ENCODE assay signal across 8 mouse cellular contexts in genomic region chrX:36991694-36992093, GRCm38 (mm10). TPM values are rescaled to one million over a fixed set of nuclear protein-coding genes. Genes with fewer than 3 reads are reported as not detected.
DNase-seq lines count a peak whose midpoint lies in the region; ATAC-seq and TF ChIP-seq lines count a peak whose summit lies in the region.

TSS of gene Sept6 (minus strand) at chrX:36991794.

- 71% methylated on average over 2 of the region's 2 CpGs for WGBS in kidney, embryonic 15.5 days
- 83% methylated on average over 2 of the region's 2 CpGs for WGBS in kidney, adult 2 months
- WGBS in forebrain, embryonic 15.5 days: 78% methylated on average over 2 of the region's 2 CpGs
- WGBS in limb, embryonic 11.5 days: 93% methylated on average over 2 of the region's 2 CpGs

- H3K4me1 ChIP-seq in kidney, embryonic 15.5 days: 0 out of 2 replicates have a peak, but pooled peaks cover 3% of the 10 kb centered on the region
- no peaks in the 10 kb centered on the region for H3K4me1 ChIP-seq in kidney, adult 2 months (ENCODE audit: control insufficient read depth, insufficient read depth, low read length)
- H3K4me1 ChIP-seq in forebrain, embryonic 15.5 days: 0 out of 2 replicates have a peak, but pooled peaks cover 6% of the 10 kb centered on the region
- H3K4me1 ChIP-seq in limb, embryonic 11.5 days (ENCODE audit: control insufficient read depth, insufficient read depth, low read length): no peaks in the 10 kb centered on the region

- H3K9me3 ChIP-seq in kidney, embryonic 15.5 days (replicated peaks): no peaks in the 10 kb centered on the region
- H3K9me3 ChIP-seq in forebrain, embryonic 15.5 days: no peaks in the 10 kb centered on the region
- H3K9me3 ChIP-seq in limb, embryonic 11.5 days (ENCODE audit: control insufficient read depth, low read length): no peaks in the 10 kb centered on the region

- no peak for TF ChIP-seq POLR2A in kidney, adult 2 months (IDR thresholded peaks at IDR 0.05; ENCODE audit: low read depth, low read length)

- no peak within 1 kb of the TSS for H3K9ac ChIP-seq in kidney, embryonic 15.5 days
- H3K9ac ChIP-seq in forebrain, embryonic 15.5 days (replicated peaks): no peak within 1 kb of the TSS
- no peak within 1 kb of the TSS for H3K9ac ChIP-seq in limb, embryonic 11.5 days (ENCODE audit: low read length)

- H3K36me3 ChIP-seq in kidney, embryonic 15.5 days: no peaks in the 10 kb centered on the region
- H3K36me3 ChIP-seq in kidney, adult 2 months (ENCODE audit: control insufficient read depth, insufficient read depth, low read length): no peaks in the 10 kb centered on the region
- no peaks in the 10 kb centered on the region for H3K36me3 ChIP-seq in forebrain, embryonic 15.5 days
- H3K36me3 ChIP-seq in limb, embryonic 11.5 days (ENCODE audit: control insufficient read depth, insufficient read depth, low read length): no peaks in the 10 kb centered on the region

- no peak for ATAC-seq in kidney, embryonic 15.5 days (replicated peaks; ENCODE audit: low FRiP score)
- no peak for ATAC-seq in forebrain, embryonic 15.5 days (replicated peaks)
- no peak for ATAC-seq in limb, embryonic 11.5 days (ENCODE audit: insufficient number of reproducible peaks, low FRiP score, low TSS enrichment, low read depth)

- no peak for DNase-seq in kidney, adult 2 months
- DNase-seq in adrenal gland, adult 8-10 months: no peak
- DNase-seq in limb, embryonic 11.5 days (ENCODE audit: low spot score): no peak
- DNase-seq in frontal cortex, postnatal 10 days (ENCODE audit: low spot score in 2 of 2): no peak
- no peak for DNase-seq in lung, postnatal 4 days
- no peak for DNase-seq in thymus, postnatal 10 days (ENCODE audit: low spot score in 2 of 2)

- TF ChIP-seq CTCF in kidney, adult 2 months (conservative IDR thresholded peaks at IDR 0.05; ENCODE audit: insufficient read depth, insufficient read length, low read depth, low read length): no peak

- no peak within 1 kb of the TSS for H3K4me2 ChIP-seq in kidney, embryonic 15.5 days
- no peak within 1 kb of the TSS for H3K4me2 ChIP-seq in forebrain, embryonic 15.5 days (replicated peaks)
- no peak within 1 kb of the TSS for H3K4me2 ChIP-seq in limb, embryonic 11.5 days (ENCODE audit: low read depth, severe bottlenecking)

- H3K27me3 ChIP-seq in kidney, embryonic 15.5 days: no peaks in the 10 kb centered on the region
- H3K27me3 ChIP-seq in kidney, adult 2 months (replicated peaks; ENCODE audit: control insufficient read depth, insufficient read depth, low read length): no peaks in the 10 kb centered on the region
- H3K27me3 ChIP-seq in forebrain, embryonic 15.5 days: no peaks in the 10 kb centered on the region
- H3K27me3 ChIP-seq in limb, embryonic 11.5 days (ENCODE audit: control insufficient read depth, insufficient read depth, low read length): no peaks in the 10 kb centered on the region

- H3K4me3 ChIP-seq in kidney, embryonic 15.5 days (replicated peaks): no peak within 1 kb of the TSS
- H3K4me3 ChIP-seq in kidney, adult 2 months (ENCODE audit: insufficient read depth, low read depth, low read length): no peak within 1 kb of the TSS
- no peak within 1 kb of the TSS for H3K4me3 ChIP-seq in forebrain, embryonic 15.5 days
- H3K4me3 ChIP-seq in limb, embryonic 11.5 days (ENCODE audit: low read depth, low read length): no peak within 1 kb of the TSS

- H3K27ac ChIP-seq in kidney, embryonic 15.5 days: no peak within 1 kb of the TSS
- no peak within 1 kb of the TSS for H3K27ac ChIP-seq in kidney, adult 2 months (ENCODE audit: insufficient read depth, low read depth, low read length)
- H3K27ac ChIP-seq in forebrain, embryonic 15.5 days (replicated peaks): no peak within 1 kb of the TSS
- no peak within 1 kb of the TSS for H3K27ac ChIP-seq in limb, embryonic 11.5 days (replicated peaks; ENCODE audit: low read depth, low read length)

RNA-seq across cellular contexts. Expression of gene Sept6, which starts in this region (rescaled TPM):
- polyA plus RNA-seq in kidney, embryonic 15.5 days (2015; fragmentation: Nextera tagmentation; extraction: Ambion mirVana): 21.9 and 23.7 TPM in 2 replicates
- 5.3 and 5.7 TPM in 2 replicates for polyA plus RNA-seq in kidney, adult 2 months (2012; rRNA removed)
- total RNA-seq in adrenal gland, adult 8-10 months (2022): 10 to 100 TPM; 21.4 to 45.9 (median 31.0) TPM
- 51.8 and 53.0 TPM in 2 replicates for polyA plus RNA-seq in forebrain, embryonic 15.5 days (2015; fragmentation: Nextera tagmentation; extraction: Ambion mirVana)
- polyA plus RNA-seq in limb, embryonic 11.5 days (2014; fragmentation: Nextera tagmentation; extraction: Ambion mirVana): 89.0 and 99.0 TPM in 2 replicates
